Mouse (Mus musculus) hindbrain, embryonic 12.5 days (tissue): ENCODE results near the gene Kif26b. TPM values are rescaled to one million over a fixed set of nuclear protein-coding genes. Genes with fewer than 3 reads are reported as not detected.

Experiments used
- ATAC-seq: fragments of 200-750 bp; cut with Nextera tagmentation; 2 replicates; pipeline ENCODE4 v1.8.0; 2017; ENCODE audit warnings: moderate TSS enrichment; ENCODE audit not compliant: low FRiP score
- H3K27ac ChIP-seq: fragments of 300-500 bp; sonication (generic); 2 replicates; pipeline ENCODE4 v1.5.1; 2016; ENCODE audit warnings: mild to moderate bottlenecking
- H3K27me3 ChIP-seq: fragments of 300-500 bp; sonication (generic); 2 replicates; pipeline ENCODE4 v1.6.1; 2016; ENCODE audit warnings: mild to moderate bottlenecking
- H3K36me3 ChIP-seq: fragments of 300-500 bp; sonication (generic); 2 replicates; pipeline ENCODE4 v1.6.1; 2016; ENCODE audit warnings: mild to moderate bottlenecking
- H3K4me1 ChIP-seq: fragments of 300-500 bp; sonication (generic); 2 replicates; pipeline ENCODE4 v1.6.1; 2016
- H3K4me2 ChIP-seq: fragments of 300-500 bp; sonication (generic); replicated peaks from 2 replicates; pipeline ENCODE4 v1.6.1; 2016; ENCODE audit warnings: mild to moderate bottlenecking
- H3K4me3 ChIP-seq: fragments of 300-500 bp; sonication (generic); 2 replicates; pipeline ENCODE4 v1.5.1; 2016; ENCODE audit warnings: mild to moderate bottlenecking
- H3K9ac ChIP-seq: fragments of 300-500 bp; sonication (generic); 2 replicates; pipeline ENCODE4 v1.6.1; 2016; ENCODE audit warnings: mild to moderate bottlenecking, moderate library complexity
- H3K9me3 ChIP-seq: fragments of 300-500 bp; sonication (generic); replicated peaks from 2 replicates; pipeline ENCODE4 v1.6.1; 2016; ENCODE audit warnings: mild to moderate bottlenecking
- WGBS: fragments of 180-500 bp; shearing (Covaris S2); methylation state at CpG from one replicate; pipeline ENCODE4 v1.1.7; 2016; 5-methylcytosine and 5-hydroxymethylcytosine counted together
- polyA plus RNA-seq: library from polyadenylated mRNA; unstranded; fragments of >200 nt; fragmentation: Nextera tagmentation; extraction: Ambion mirVana; gene quantifications from 2 replicates; pipeline ENCODE4 v1.2.1, GENCODE M21; 2016

Kif26b gene
- polyA plus RNA-seq, 1 experiment from 2014 or later, result 13.3 TPM

GRCm38 (mm10) chr1:178936457-178936856 lies 407.5 kb downstream of the Kif26b start:
- no peak for ATAC-seq
- Histone ChIP-seq H3K9me3 (no peaks in the 10 kb centered on the region), H3K27ac (no peak overlapping the region), H3K4me1 (peaks cover 6% of the 10 kb centered on the region; the same call in 1 of the 2 replicates), H3K27me3 (no peaks in the 10 kb centered on the region), H3K4me3 (no peak overlapping the region), H3K9ac (no peak overlapping the region), H3K36me3 (peaks cover 7% of the 10 kb centered on the region; the same call in 1 of the 2 replicates), H3K4me2 (no peak overlapping the region)
- WGBS, result 62% methylated on average over 4 of the region's 4 CpGs

GRCm38 (mm10) chr1:178936976-178937375 lies 408.1 kb downstream of the Kif26b start:
- WGBS, result 82% methylated on average over 2 of the region's 2 CpGs
- Histone ChIP-seq H3K4me1 (peaks cover 9% of the 10 kb centered on the region; the same call in 1 of the 2 replicates), H3K4me2 (no peak overlapping the region), H3K4me3 (no peak overlapping the region), H3K9ac (no peak overlapping the region), H3K36me3 (peaks cover 6% of the 10 kb centered on the region; the same call in 1 of the 2 replicates), H3K27me3 (no peaks in the 10 kb centered on the region), H3K27ac (no peak overlapping the region), H3K9me3 (no peaks in the 10 kb centered on the region)
- no peak for ATAC-seq

- H3K4me3 ChIP-seq, result no peak overlapping the region
- no peaks in the 10 kb centered on the region for H3K36me3 ChIP-seq
- no peaks in the 10 kb centered on the region for H3K27me3 ChIP-seq
- no peak overlapping the region for H3K9ac ChIP-seq
- 83% methylated on average over 4 of the region's 4 CpGs for WGBS
- H3K27ac ChIP-seq, result no peak overlapping the region
- no peaks in the 10 kb centered on the region for H3K9me3 ChIP-seq
- peaks cover 17% of the 10 kb centered on the region for H3K4me1 ChIP-seq
- no peak overlapping the region for H3K4me2 ChIP-seq
- ATAC-seq, result no peak
These were observed 411.4 kb downstream of the Kif26b start for GRCm38 (mm10) chr1:178940353-178940752.

- no peak overlapping the region for H3K4me2 ChIP-seq
- 40% methylated on average over 7 of the region's 7 CpGs for whole genome bisulfite sequencing
- no peaks in the 10 kb centered on the region for H3K9me3 ChIP-seq
- no peaks in the 10 kb centered on the region for H3K27me3 ChIP-seq
- no peak overlapping the region for H3K27ac ChIP-seq
- no peak overlapping the region for H3K4me3 ChIP-seq
- no peak overlapping the region for H3K9ac ChIP-seq
- peaks cover 13% of the 10 kb centered on the region for H3K4me1 ChIP-seq
- no peaks in the 10 kb centered on the region for H3K36me3 ChIP-seq
- ATAC-seq, result peak; percentile 60; the same call in 1 of the 2 replicates
These were observed 413.5 kb downstream of the Kif26b start for GRCm38 (mm10) chr1:178942251-178942963.

GRCm38 (mm10) chr1:178952910-178953309 lies 424.0 kb downstream of the Kif26b start:
- 59% methylated on average over 12 of the region's 12 CpGs for WGBS
- no peaks in the 10 kb centered on the region for H3K36me3 ChIP-seq
- peaks cover 7% of the 10 kb centered on the region for H3K9me3 ChIP-seq
- H3K27me3 ChIP-seq, result no peaks in the 10 kb centered on the region
- H3K4me2 ChIP-seq, result no peak overlapping the region
- ATAC-seq, result no peak
- H3K9ac ChIP-seq, result no peak overlapping the region
- H3K4me1 ChIP-seq, result peaks cover 9% of the 10 kb centered on the region
- no peak overlapping the region for H3K4me3 ChIP-seq
- no peak overlapping the region; the same call in 1 of the 2 replicates for H3K27ac ChIP-seq

- Histone ChIP-seq H3K4me2 (no peak overlapping the region), H3K27ac (no peak overlapping the region), H3K36me3 (no peaks in the 10 kb centered on the region), H3K9ac (no peak overlapping the region), H3K4me3 (no peak overlapping the region), H3K27me3 (no peaks in the 10 kb centered on the region), H3K4me1 (peaks cover 9% of the 10 kb centered on the region), H3K9me3 (no peaks in the 10 kb centered on the region)
- 76% methylated on average over 4 of the region's 4 CpGs for WGBS
- ATAC-seq, result no peak
These were observed 429.7 kb downstream of the Kif26b start for GRCm38 (mm10) chr1:178958641-178959040.

- ATAC-seq, result peak; percentile 68
- peaks cover 9% of the 10 kb centered on the region for H3K4me1 ChIP-seq
- WGBS, result 46% methylated on average over 7 of the region's 7 CpGs
- H3K27ac ChIP-seq, result 0 out of 2 replicates have a peak overlapping the region, but pooled peaks have one; percentile 23
- no peaks in the 10 kb centered on the region for H3K36me3 ChIP-seq
- H3K4me2 ChIP-seq, result no peak overlapping the region
- H3K9ac ChIP-seq, result no peak overlapping the region
- no peaks in the 10 kb centered on the region for H3K9me3 ChIP-seq
- H3K27me3 ChIP-seq, result no peaks in the 10 kb centered on the region
- H3K4me3 ChIP-seq, result no peak overlapping the region
These were observed 431.2 kb downstream of the Kif26b start for GRCm38 (mm10) chr1:178960015-178960559.

- WGBS, result 86% methylated on average over 7 of the region's 9 CpGs
- Histone ChIP-seq H3K4me2 (no peak overlapping the region), H3K27me3 (no peaks in the 10 kb centered on the region), H3K9ac (no peak overlapping the region), H3K4me1 (peaks cover 9% of the 10 kb centered on the region), H3K4me3 (no peak overlapping the region), H3K36me3 (no peaks in the 10 kb centered on the region), H3K27ac (no peak overlapping the region), H3K9me3 (no peaks in the 10 kb centered on the region)
- no peak for ATAC-seq
These were observed 432.7 kb downstream of the Kif26b start for GRCm38 (mm10) chr1:178961661-178962060.

- Histone ChIP-seq H3K9ac (no peak overlapping the region), H3K27me3 (no peaks in the 10 kb centered on the region), H3K4me2 (no peak overlapping the region), H3K4me3 (no peak overlapping the region), H3K36me3 (no peaks in the 10 kb centered on the region), H3K4me1 (no peaks in the 10 kb centered on the region), H3K27ac (no peak overlapping the region), H3K9me3 (no peaks in the 10 kb centered on the region)
- ATAC-seq, result no peak
- WGBS, result 97% methylated on average over 10 of the region's 10 CpGs
These were observed 443.1 kb downstream of the Kif26b start for GRCm38 (mm10) chr1:178972055-178972454.

- Histone ChIP-seq H3K27ac (no peak overlapping the region), H3K36me3 (no peaks in the 10 kb centered on the region), H3K9me3 (no peaks in the 10 kb centered on the region), H3K4me3 (no peak overlapping the region), H3K4me2 (no peak overlapping the region), H3K9ac (no peak overlapping the region), H3K27me3 (no peaks in the 10 kb centered on the region), H3K4me1 (peaks cover 3% of the 10 kb centered on the region; the same call in 1 of the 2 replicates)
- WGBS, result 55% methylated on average over 8 of the region's 8 CpGs
- no peak for ATAC-seq
These were observed 449.8 kb downstream of the Kif26b start for GRCm38 (mm10) chr1:178978617-178979245.

- Histone ChIP-seq H3K27me3 (no peaks in the 10 kb centered on the region), H3K4me3 (no peak overlapping the region)
- no peak for ATAC-seq
These were observed 451.3 kb downstream of the Kif26b start for GRCm38 (mm10) chr1:178980185-178980584.

GRCm38 (mm10) chr1:178981641-178982040 lies 452.7 kb downstream of the Kif26b start:
- no peaks in the 10 kb centered on the region for H3K27me3 ChIP-seq
- H3K9me3 ChIP-seq, result no peaks in the 10 kb centered on the region
- no peaks in the 10 kb centered on the region for H3K36me3 ChIP-seq
- WGBS, result 71% methylated on average over 5 of the region's 5 CpGs
- ATAC-seq, result no peak
- H3K4me3 ChIP-seq, result no peak overlapping the region
- no peak overlapping the region for H3K27ac ChIP-seq
- peaks cover 3% of the 10 kb centered on the region; the same call in 1 of the 2 replicates for H3K4me1 ChIP-seq
- no peak overlapping the region for H3K4me2 ChIP-seq
- H3K9ac ChIP-seq, result no peak overlapping the region

More at GRCm38 (mm10) chr1:178980185-178980584, 451.3 kb downstream of the Kif26b start:
- H3K36me3 ChIP-seq, result no peaks in the 10 kb centered on the region
- H3K4me2 ChIP-seq, result no peak overlapping the region
- H3K9ac ChIP-seq, result no peak overlapping the region
- peaks cover 3% of the 10 kb centered on the region; the same call in 1 of the 2 replicates for H3K4me1 ChIP-seq
- no peak overlapping the region for H3K27ac ChIP-seq
- H3K9me3 ChIP-seq, result no peaks in the 10 kb centered on the region
